Mouse (Mus musculus) liver, embryonic 14.5 days (tissue): Measurements from ENCODE around the gene Map7.

Source experiments
- CTCF ChIP-seq: IDR thresholded peaks from 2 replicates; pipeline ENCODE4 v1.5.1; 2016; ENCODE audit warnings: antibody characterized with exemption, low read depth, control low read depth
- EP300 ChIP-seq: IDR thresholded peaks from 2 replicates; pipeline ENCODE4 v1.6.1; 2016; ENCODE audit warnings: antibody characterized with exemption, low read depth

DNA sequence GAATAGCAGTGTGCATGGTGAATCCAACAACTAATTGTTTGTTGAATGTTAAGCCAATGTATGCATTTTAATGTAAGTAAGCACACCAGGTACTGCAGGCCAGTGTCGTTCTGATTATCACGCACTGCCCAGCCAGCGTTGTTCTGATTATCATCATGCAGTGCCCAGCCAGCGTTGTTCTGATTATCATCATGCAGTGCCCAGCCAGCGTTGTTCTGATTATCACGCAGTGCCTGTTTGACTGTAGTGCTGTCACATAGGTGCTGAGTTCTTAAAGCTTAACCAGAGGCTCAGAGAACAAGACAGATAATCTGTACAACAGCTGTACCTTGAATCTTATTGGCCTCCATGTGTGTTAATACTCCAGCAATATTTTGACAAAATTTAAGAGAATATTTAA is 88.0 kb downstream of the Map7 start:
- TF ChIP-seq EP300, result no peak
- TF ChIP-seq CTCF, result no peak
